Mouse (Mus musculus): ENCODE results near the gene Ak4. TPM values are rescaled to one million over a fixed set of nuclear protein-coding genes. Genes with fewer than 3 reads are reported as not detected.

The Ak4 gene
- polyA plus RNA-seq, 1 experiment from 2014 or later = 13.9 TPM

- 83% methylated on average over 8 of the region's 8 CpGs for WGBS
- Histone ChIP-seq H3K4me3 (no peak overlapping the region), H3K4me1 (no peaks in the 10 kb centered on the region), H3K27me3 (no peaks in the 10 kb centered on the region), H3K27ac (no peak overlapping the region), H3K36me3 (no peaks in the 10 kb centered on the region), H3K9me3 (replicated peaks) (no peaks in the 10 kb centered on the region), H3K4me2 (replicated peaks) (no peak overlapping the region), H3K9ac (no peak overlapping the region)
- no peak for ATAC-seq (ENCODE audit: low FRiP score)
Measured at GRCm38 (mm10) chr4:101395021-101395533, 24.0 kb upstream of the Ak4 start.

DNA sequence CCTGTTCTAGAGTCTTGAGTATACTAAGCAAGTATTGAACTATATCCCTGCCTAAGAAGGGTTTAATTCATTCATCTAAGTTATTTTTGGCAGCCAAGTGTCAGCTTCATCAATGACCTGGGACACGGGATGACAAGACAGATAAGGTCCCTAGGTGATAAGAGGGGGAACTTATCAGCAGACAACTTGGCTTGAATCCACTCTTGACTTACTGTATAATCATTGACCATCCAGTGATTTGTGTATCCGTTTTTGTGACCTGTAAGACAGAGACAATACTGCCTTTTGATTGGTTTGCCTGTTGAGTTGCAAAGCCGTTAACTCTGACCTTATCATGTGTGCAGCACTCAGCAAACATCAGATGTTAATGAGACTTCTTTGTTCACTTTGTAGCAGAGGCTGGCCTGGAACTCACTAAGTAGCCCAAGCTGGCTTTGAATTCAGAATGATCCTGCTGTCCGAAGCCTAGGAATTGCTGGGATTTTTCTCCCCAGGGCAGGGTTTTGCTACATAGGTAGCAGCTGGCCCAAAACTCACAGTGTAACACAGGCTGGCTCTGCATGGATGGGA lies 19.0 kb upstream of the Ak4 start:
- no peak overlapping the region for H3K9ac ChIP-seq
- no peaks in the 10 kb centered on the region for H3K27me3 ChIP-seq
- WGBS = 82% methylated on average over 4 of the region's 4 CpGs
- no peak overlapping the region for H3K4me3 ChIP-seq
- H3K4me2 ChIP-seq (replicated peaks) = no peak overlapping the region
- no peaks in the 10 kb centered on the region for H3K9me3 ChIP-seq (replicated peaks)
- ATAC-seq (ENCODE audit: low FRiP score) = no peak
- H3K36me3 ChIP-seq = no peaks in the 10 kb centered on the region
- H3K27ac ChIP-seq = no peak overlapping the region
- H3K4me1 ChIP-seq = no peaks in the 10 kb centered on the region

DNA sequence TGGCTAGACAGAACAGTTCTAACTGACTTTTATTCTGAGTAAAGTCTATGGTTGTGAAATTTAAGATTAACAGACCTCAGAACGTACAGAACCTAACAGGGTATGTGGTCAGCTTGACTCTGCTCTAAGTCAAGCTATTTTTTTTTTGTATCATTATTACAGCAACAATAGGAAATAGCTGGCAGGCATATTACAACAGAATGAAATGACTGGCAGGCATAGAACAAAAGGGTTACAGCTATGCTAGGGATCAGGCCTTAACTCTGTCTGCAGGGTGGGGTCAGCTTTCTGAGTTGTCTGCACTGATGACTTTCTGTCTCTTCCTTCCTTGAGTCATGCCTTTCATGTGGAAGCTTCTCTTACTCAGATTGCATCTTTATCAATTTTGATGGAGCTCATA lies 17.1 kb upstream of the Ak4 start:
- Histone ChIP-seq H3K36me3 (no peaks in the 10 kb centered on the region), H3K4me1 (no peaks in the 10 kb centered on the region), H3K9ac (no peak overlapping the region), H3K9me3 (replicated peaks) (no peaks in the 10 kb centered on the region), H3K4me2 (replicated peaks) (no peak overlapping the region), H3K27me3 (no peaks in the 10 kb centered on the region), H3K4me3 (no peak overlapping the region), H3K27ac (no peak overlapping the region)
- ATAC-seq (ENCODE audit: low FRiP score) = no peak
- 74% methylated on average over 1 of the region's 1 CpGs for WGBS

DNA sequence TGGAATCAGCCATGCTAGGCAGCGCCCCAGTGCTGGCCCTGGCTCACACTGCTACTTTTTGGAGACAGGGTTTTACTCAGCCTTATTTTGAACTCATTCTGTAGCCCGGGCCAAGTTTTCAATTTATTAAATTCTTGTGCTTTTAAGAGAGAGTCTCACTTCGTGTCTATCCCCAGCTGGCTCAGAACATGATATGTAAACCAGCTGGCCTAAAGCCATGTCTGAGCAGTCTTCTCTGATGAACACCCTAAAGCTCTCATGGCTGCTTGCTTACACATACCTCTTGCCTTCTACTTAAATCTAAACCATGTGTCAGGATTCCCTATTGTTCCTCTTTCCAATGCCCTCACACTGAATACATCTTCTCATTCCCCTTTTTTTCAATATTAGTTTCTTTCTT lies 14.2 kb upstream of the Ak4 start:
- WGBS = 70% methylated on average over 3 of the region's 3 CpGs
- no peaks in the 10 kb centered on the region for H3K27me3 ChIP-seq

DNA sequence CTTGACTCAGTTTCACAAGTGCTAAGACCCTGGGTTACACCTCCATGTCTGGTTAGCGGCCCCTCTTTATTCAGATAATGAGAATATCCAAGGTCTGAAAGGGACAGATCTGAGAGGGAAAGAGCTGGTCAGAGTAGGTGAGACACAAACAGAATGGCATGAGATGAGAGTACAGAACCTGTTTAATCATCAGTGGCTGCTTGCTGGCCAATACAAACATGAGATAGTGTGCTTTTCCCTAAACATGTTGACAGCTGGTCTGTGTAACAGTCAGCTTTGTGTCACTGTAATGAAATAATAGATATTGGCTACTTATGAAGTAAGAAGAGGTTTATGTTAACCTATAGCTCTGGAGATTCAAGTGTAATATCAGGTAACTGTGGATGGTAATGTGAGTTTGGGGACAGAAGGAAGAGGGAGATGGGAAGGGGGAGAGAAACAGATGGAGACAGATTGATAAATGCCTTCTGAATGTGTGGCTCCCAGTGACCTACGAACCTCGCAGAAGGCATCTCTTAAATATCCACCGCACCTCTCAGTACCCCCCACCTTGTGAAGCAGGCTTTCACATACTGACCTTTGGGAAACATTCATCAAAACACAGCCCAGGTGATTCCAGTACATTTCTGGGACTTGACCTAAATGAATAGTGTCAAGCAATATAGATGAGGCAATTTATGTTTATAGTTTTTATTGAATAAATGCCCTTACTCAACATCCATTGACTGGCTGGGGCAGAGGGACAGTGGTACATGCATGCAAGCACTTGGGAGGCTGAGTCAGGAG lies 12.5 kb upstream of the Ak4 start:
- H3K4me3 ChIP-seq = no peak overlapping the region
- no peaks in the 10 kb centered on the region for H3K4me1 ChIP-seq
- ATAC-seq (ENCODE audit: low FRiP score) = no peak
- no peak overlapping the region for H3K9ac ChIP-seq
- no peaks in the 10 kb centered on the region for H3K9me3 ChIP-seq (replicated peaks)
- H3K36me3 ChIP-seq = no peaks in the 10 kb centered on the region
- WGBS = 90% methylated on average over 4 of the region's 4 CpGs
- H3K27me3 ChIP-seq = no peaks in the 10 kb centered on the region
- no peak overlapping the region for H3K4me2 ChIP-seq (replicated peaks)
- no peak overlapping the region for H3K27ac ChIP-seq

More for the DNA sequence above, 14.2 kb upstream of the Ak4 start:
- H3K9me3 ChIP-seq (replicated peaks) = no peaks in the 10 kb centered on the region
- H3K4me1 ChIP-seq = no peaks in the 10 kb centered on the region
- no peak for ATAC-seq (ENCODE audit: low FRiP score)
- no peak overlapping the region for H3K4me3 ChIP-seq
- H3K4me2 ChIP-seq (replicated peaks) = no peak overlapping the region
- H3K36me3 ChIP-seq = no peaks in the 10 kb centered on the region
- no peak overlapping the region for H3K9ac ChIP-seq
- no peak overlapping the region for H3K27ac ChIP-seq

- Histone ChIP-seq H3K27me3 (peaks cover 10% of the 10 kb centered on the region; the same call in 1 of the 2 replicates), H3K9ac (no peak overlapping the region), H3K27ac (no peak overlapping the region), H3K9me3 (replicated peaks) (no peaks in the 10 kb centered on the region), H3K36me3 (no peaks in the 10 kb centered on the region), H3K4me1 (peaks cover 8% of the 10 kb centered on the region), H3K4me2 (replicated peaks) (no peak overlapping the region), H3K4me3 (no peak overlapping the region)
- no peak for ATAC-seq (ENCODE audit: low FRiP score)
- WGBS = 95% methylated on average over 11 of the region's 11 CpGs
Measured at GRCm38 (mm10) chr4:101416966-101417365, 2.1 kb upstream of the Ak4 start.

GRCm38 (mm10) chr4:101419911-101420880 lies 1.1 kb downstream of the Ak4 start:
- Histone ChIP-seq H3K36me3 (no peaks in the 10 kb centered on the region), H3K27me3 (peaks cover 10% of the 10 kb centered on the region; the same call in 1 of the 2 replicates), H3K9ac (peak overlapping the region; percentile 68), H3K9me3 (replicated peaks) (no peaks in the 10 kb centered on the region), H3K4me3 (peak overlapping the region; percentile 71), H3K27ac (no peak overlapping the region), H3K4me2 (replicated peaks) (peak overlapping the region; percentile 98), H3K4me1 (peaks cover 13% of the 10 kb centered on the region)
- peak; percentile 85 for ATAC-seq (ENCODE audit: low FRiP score)
- under 1% methylated on average over 84 of the region's 90 CpGs for WGBS

DNA sequence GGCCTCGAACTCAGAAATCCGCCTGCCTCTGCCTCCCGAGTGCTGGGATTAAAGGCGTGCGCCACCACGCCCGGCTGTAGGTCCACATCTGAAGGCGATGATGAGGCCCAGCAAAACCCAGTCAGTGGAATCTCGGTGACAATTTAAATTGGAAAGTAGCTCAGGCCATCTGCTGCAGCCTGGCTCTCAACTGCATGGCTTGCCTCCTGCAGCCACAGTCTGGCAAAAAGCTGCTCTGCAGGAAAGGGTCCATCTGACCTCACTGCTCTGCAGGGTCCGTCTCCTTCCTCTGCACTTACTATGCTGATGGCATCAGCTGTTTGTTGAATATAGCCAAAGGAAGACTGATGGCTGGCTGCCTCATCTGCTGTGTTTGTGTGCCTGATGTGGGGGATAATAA lies 3.9 kb downstream of the Ak4 start:
- ATAC-seq (ENCODE audit: low FRiP score) = no peak
- 82% methylated on average over 9 of the region's 10 CpGs for WGBS
- no peaks in the 10 kb centered on the region for H3K9me3 ChIP-seq (replicated peaks)
- no peak overlapping the region for H3K27ac ChIP-seq
- peaks cover 13% of the 10 kb centered on the region for H3K4me1 ChIP-seq
- H3K36me3 ChIP-seq = no peaks in the 10 kb centered on the region
- no peak overlapping the region for H3K4me3 ChIP-seq
- H3K9ac ChIP-seq = no peak overlapping the region
- no peak overlapping the region for H3K4me2 ChIP-seq (replicated peaks)
- H3K27me3 ChIP-seq = peaks cover 10% of the 10 kb centered on the region; the same call in 1 of the 2 replicates

- Histone ChIP-seq H3K9ac (no peak overlapping the region), H3K27me3 (peaks cover 10% of the 10 kb centered on the region; the same call in 1 of the 2 replicates), H3K27ac (no peak overlapping the region), H3K4me3 (no peak overlapping the region), H3K4me2 (replicated peaks) (no peak overlapping the region), H3K9me3 (replicated peaks) (no peaks in the 10 kb centered on the region), H3K36me3 (no peaks in the 10 kb centered on the region), H3K4me1 (peaks cover 13% of the 10 kb centered on the region)
- no peak for ATAC-seq (ENCODE audit: low FRiP score)
- 89% methylated on average over 5 of the region's 5 CpGs for WGBS
Measured at GRCm38 (mm10) chr4:101423571-101423970, 4.5 kb downstream of the Ak4 start.

DNA sequence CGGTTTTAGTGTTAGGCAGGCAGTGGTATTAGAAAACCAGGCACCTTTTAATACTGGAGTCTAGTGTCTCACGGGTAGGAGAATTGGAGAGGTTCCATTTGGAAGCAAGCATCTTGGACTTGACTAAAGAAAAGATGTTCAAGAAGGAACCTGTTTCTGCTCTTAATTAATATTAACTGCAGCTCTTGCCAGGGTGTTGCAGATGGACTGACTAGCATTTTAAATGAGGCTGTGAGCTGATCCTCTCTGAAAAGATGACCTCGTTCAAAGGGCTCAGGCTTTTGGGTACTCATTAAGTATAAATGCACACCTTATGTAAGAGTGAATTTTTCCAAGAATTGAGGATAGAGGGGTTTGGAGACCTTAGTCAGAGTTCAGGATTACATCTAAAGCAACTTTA lies 5.4 kb downstream of the Ak4 start:
- ATAC-seq (ENCODE audit: low FRiP score) = no peak
- 89% methylated on average over 3 of the region's 3 CpGs for WGBS
- H3K27ac ChIP-seq = no peak overlapping the region
- no peaks in the 10 kb centered on the region for H3K36me3 ChIP-seq
- H3K4me3 ChIP-seq = no peak overlapping the region
- no peak overlapping the region for H3K9ac ChIP-seq
- 0 out of 2 replicates have a peak, but pooled peaks cover 5% of the 10 kb centered on the region for H3K27me3 ChIP-seq
- H3K9me3 ChIP-seq (replicated peaks) = no peaks in the 10 kb centered on the region
- no peak overlapping the region for H3K4me2 ChIP-seq (replicated peaks)
- peaks cover 13% of the 10 kb centered on the region for H3K4me1 ChIP-seq

- ATAC-seq (ENCODE audit: low FRiP score) = no peak
- no peaks in the 10 kb centered on the region for H3K9me3 ChIP-seq (replicated peaks)
- no peak overlapping the region for H3K27ac ChIP-seq
- H3K9ac ChIP-seq = no peak overlapping the region
- H3K4me1 ChIP-seq = peaks cover 13% of the 10 kb centered on the region
- no peak overlapping the region for H3K4me3 ChIP-seq
- WGBS = 76% methylated on average over 5 of the region's 5 CpGs
- 0 out of 2 replicates have a peak, but pooled peaks cover 5% of the 10 kb centered on the region for H3K27me3 ChIP-seq
- H3K4me2 ChIP-seq (replicated peaks) = no peak overlapping the region
- no peaks in the 10 kb centered on the region for H3K36me3 ChIP-seq
Measured at GRCm38 (mm10) chr4:101425119-101425518, 6.0 kb downstream of the Ak4 start.

- Histone ChIP-seq H3K36me3 (no peaks in the 10 kb centered on the region), H3K4me2 (replicated peaks) (no peak overlapping the region), H3K4me3 (no peak overlapping the region), H3K4me1 (peaks cover 8% of the 10 kb centered on the region), H3K27me3 (0 out of 2 replicates have a peak, but pooled peaks cover under 1% of the 10 kb centered on the region), H3K9me3 (replicated peaks) (no peaks in the 10 kb centered on the region), H3K9ac (no peak overlapping the region), H3K27ac (no peak overlapping the region)
- ATAC-seq (ENCODE audit: low FRiP score) = no peak
- 97% methylated on average over 3 of the region's 3 CpGs for WGBS
Measured at GRCm38 (mm10) chr4:101425666-101426065, 6.6 kb downstream of the Ak4 start.
